Mouse (Mus musculus) c-Kit-positive CD71-positive TER-119-negative erythroid progenitor cells, embryonic 14.5 days (primary cell): Measurements from ENCODE around the gene Itga10.
"Not testable (repeated sequence)": the region's sequence is repeated elsewhere in the genome, so short reads cannot be mapped to it uniquely, and the experiment has no call there.

ENCODE experiments used
- DNase-seq: peaks from one replicate; pipeline ENCODE4 v3.0.0-alpha.2; 2013; ENCODE audit warnings: low read depth

Gene Itga10

GRCm38 (mm10) chr3:96645018-96645649, at the start of gene Itga10:
Gene Itga10 (plus strand): TSS chr3:96645584.
- peak; percentile 28 for DNase-seq

DNA sequence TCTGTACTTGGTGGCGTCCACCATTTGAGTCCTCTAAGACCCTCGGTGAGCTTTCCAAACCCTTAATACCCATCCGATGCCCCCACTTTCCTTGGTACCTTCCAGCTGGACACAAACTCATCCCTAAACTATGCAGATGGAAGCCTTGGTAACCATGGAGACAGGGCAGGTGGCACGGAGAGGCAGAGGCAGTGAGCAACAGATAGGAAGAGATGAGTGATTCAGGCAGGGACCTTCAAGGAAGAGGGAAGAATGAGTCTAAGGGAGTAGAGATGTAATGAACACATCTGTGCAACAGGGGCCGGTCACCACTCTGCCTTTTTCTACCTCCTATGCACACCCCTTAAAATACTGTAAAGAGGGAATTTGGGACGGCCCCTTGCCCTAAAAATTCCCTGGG, 49.7 kb upstream of the Itga10 start:
- no peak for DNase-seq

- DNase-seq = no peak
Measured at GRCm38 (mm10) chr3:96596228-96596707, 49.1 kb upstream of the Itga10 start, which contains the start of gene Ankrd34a. Gene Ankrd34a (plus strand): TSS chr3:96596636.

- DNase-seq = no peak
Measured at GRCm38 (mm10) chr3:96596855-96597254, 48.5 kb upstream of the Itga10 start.

GRCm38 (mm10) chr3:96597435-96597891, 47.9 kb upstream of the Itga10 start:
- no peak for DNase-seq

GRCm38 (mm10) chr3:96598156-96599068, 47.0 kb upstream of the Itga10 start:
- DNase-seq = no peak

DNA sequence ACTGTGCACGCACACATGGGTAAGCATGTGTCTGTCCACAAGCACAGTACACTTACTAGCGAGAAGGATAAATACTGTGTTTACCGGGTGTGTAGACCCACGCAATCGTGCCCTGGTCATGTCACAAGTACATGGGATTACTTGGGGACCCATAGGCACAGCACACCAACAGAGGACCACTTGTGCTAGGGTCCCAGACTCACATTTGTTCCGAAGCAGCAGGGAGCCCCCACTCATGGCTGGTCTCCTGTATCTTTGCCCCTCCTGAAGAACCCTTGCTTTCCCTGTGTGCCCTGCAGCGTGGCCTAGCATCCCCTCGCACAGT, 46.4 kb upstream of the Itga10 start:
- no peak for DNase-seq

- no peak for DNase-seq
Measured at GRCm38 (mm10) chr3:96599411-96599810, 46.0 kb upstream of the Itga10 start.

DNA sequence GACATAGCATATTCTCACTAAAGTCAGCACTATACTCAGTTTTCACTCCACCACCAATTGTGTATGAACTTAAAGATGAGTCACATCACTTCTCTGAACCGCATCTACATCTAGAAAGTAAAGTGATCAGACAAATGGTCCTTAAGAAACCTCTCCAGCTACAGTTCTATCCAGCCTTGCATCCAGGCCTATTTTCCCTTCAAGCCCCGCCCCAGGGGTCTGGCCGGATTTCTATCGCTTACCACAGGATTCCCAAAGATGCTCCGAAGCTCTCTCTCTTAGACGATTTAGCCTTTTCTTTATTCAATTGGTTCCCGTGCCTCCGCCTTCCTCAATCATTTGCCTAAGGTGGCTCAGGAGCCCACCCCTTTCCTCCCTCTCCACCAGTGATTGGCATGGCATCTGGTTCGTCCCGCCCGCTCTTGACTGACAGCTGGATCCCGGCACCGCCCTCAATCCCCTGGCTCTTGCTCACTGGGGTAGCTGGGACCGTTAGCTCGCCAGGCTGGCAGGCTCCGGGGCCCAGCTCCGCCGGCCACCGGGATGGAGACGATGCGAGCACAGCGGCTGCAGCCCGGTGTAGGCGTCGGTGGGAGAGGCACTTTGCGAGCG, 44.6 kb upstream of the Itga10 start, which contains the start of gene Lix1l:
Gene Lix1l, plus strand, starts transcription at position 511 of the 612 bp plus-strand sequence.
- DNase-seq = peak; percentile 85

GRCm38 (mm10) chr3:96601251-96601787, 44.1 kb upstream of the Itga10 start:
- DNase-seq = no peak

DNA sequence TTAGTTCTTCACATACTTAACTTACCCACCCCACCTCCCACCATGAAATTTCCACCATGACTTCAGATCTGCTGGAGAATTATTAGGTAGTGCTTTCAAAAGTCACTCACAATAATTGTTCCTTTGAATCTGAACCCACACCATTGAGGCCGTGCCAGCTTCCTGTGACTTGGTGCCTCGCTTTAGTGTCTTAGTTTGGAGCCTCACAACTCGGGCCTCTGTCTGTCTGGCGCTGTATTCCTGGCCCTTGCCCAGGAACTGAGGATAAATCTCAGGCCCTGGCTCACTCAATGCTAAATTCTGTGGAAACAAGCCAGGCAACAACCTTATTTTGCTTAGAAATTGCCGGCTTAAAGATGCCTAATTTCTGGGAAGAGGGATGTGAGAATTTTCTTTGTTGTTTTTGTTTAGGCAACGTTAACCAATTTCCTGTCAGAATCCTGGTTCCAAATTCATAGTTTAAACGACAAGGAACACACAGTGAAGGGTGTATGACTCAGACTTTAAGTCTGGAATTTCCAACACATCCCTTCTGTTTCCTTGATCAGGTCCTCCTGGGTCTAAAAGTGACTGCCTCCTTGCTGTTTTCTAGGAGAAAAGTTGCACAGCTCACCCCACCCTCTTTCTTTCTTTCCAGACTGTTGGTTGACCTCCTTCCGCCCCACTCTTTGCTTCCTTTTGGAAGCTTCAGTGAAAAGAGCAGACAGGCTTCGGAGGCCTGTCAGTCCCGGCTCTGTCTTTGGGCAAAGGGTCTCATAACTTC, 43.3 kb upstream of the Itga10 start:
- no peak for DNase-seq

DNA sequence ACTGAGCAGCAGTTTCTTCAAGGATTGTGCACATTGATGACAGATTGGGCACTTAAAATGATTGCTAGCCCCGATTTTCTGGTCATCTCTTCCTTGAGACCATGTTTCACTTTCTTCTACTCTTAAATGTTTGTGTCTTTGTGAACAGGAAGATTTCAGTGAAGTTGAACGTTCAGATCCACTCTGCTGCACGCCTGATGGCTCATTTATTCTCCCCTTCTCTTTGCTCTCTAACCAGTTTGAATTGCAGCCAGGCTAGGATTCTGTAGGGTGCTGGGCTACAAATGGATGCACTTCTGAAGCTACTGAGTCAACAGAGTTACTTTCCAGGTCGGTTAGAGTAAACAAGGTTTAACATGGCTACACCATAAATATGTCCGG, 42.7 kb upstream of the Itga10 start:
- no peak for DNase-seq

DNA sequence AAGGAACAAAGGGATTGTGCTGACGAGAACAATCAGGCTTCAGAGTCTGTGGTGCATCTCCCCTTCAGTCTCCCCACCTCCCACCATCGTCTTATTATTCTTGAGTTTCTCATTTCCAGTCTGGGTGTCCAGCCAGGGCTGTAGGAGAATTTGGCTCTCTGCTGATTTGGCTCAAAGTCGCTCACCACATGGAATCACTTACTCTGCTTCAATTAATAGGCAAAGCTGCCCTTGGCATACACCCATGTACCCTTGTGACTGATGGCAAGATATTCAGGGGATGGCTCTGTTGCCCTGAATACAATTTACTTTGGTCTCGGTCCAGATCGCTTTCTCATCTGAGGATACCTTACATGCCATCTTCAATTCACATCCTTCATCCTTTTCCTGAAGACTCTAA, 42.1 kb upstream of the Itga10 start:
- DNase-seq = no peak

DNA sequence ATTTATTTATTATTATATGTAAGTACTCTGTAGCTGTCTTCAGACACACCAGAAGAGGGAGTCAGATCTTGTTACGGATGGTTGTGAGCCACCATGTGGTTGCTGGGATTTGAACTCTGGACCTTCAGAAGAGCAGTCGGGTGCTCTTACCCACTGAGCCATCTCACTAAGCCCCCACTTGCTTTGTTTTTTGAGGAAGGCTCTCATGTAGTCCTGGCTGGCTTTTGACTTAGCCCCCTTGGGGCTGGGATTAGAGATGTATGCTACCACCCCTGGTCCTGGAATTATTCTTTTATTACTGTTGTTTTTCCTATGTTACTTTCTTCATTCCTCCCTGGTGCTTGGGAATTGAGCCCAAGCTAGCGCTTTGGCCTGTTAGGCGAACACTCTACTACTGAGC, 39.4 kb upstream of the Itga10 start:
- DNase-seq = not testable (repeated sequence)

DNA sequence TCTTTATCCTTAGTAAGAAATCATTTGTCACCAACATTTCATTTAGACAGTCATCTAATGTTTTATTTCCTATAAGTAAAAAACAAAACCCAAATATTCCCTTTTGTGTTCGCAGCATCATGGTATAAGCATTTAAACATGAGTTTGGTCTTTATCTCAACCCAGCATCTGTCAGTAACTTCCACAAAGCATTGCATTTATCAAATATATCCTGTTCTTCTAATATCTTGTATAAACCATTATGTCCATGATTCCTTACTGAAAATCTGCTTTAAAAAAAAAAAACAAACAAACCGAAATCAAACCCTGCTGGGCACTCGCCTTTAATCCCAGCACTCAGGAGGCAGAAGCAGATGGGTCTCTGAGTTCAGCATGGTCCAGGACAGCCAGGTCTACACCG, 38.8 kb upstream of the Itga10 start:
- no peak for DNase-seq

DNA sequence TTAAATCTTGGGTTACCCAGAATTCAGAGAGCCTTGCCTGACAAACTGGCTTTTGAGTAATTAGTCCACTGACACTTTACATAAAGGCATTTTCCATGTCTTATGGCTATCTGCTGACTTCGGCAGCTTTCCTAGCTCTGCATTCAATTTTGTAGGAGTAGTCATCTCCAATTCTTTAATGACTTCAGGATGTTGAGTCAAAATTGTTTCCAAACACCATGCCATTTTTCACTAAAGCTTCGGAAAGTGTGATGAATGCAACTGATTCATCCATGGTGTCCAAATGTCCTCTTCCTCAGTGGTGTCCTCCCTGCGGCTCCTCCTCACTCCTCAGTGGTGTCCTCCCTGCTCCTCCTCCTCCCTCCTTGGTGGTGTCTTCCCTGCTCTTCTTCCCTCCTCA, 27.4 kb upstream of the Itga10 start:
- DNase-seq = no peak

DNA sequence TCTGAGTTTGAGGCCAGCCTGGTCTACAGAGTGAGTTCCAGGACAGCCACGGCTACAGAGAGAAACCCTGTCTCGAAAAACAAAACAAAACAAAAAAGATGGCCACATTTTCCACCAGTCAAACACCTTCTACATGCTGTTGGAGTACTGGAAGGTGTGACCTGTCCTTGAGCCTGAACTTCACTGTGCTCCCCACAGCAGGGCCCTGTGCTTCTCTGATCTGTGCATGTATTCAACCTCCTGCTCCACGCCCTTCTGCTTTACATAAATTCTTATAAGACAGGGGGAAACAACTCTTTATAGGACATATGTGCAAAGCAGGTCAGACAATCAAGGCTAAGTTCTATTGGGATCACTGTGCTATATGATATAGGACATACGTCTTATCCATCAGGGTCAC, 22.2 kb upstream of the Itga10 start:
- DNase-seq = no peak

DNA sequence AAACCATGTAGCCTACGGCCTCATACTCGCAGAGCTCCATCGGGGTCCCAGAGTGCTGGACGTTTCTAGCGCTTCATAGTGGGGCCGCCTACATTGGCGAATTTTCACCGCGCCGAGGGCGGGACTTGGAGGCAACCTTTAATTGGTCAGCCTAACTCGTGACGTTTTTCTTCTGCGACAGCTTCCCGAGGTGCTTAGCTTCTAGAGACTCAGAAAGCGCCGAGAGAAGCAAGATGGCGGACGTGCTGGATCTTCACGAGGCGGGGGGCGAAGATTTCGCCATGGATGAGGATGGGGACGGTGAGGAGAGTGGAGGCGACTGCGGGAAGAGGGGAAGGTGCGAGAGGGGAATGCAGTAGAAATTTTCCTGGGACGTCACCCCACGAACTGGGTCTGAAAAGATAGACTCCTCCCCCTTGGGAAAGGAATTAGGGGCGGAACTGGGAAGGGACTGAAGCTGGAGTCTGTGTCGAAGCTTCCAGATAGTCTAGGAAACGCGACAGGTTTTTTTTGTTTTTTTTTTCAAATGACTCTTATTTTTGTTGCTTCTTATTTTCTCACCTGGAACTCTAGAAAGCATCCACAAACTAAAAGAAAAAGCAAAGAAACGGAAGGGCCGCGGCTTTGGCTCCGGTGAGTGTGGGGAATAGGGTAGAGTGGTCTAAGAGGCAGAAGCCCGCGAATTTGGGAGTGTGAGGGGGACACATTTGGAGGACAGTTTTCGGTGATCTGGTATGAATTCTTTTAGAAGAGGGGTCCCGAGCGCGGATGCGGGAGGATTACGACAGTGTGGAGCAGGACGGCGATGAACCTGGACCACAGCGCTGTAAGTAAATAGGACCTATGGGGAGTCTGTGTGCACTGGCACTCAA, 15.4 kb upstream of the Itga10 start, which contains the start of gene Rbm8a:
Gene Rbm8a, plus strand, starts transcription at position 205 of the 872 bp plus-strand sequence.
- DNase-seq = peak; percentile 99

DNA sequence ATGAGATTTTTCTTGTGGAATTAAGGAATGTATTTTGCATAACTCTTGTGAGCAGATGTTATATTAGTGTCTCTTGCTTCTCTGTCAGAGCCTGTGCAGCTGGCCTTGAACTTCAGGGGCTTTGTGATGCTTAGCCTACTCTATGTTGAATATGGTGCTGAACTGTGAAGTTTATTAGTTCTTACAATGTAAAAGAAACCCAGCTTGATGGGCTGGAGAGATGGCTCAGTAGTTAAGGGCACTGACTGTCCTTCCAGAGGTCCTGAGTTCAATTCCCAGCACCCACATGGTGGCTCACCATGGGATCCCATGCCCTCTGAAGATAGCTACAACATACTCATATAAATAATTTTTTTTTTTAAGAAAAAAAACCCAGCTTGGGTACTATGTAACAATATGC, 13.3 kb upstream of the Itga10 start:
- DNase-seq = no peak

GRCm38 (mm10) chr3:96634015-96634414, 11.4 kb upstream of the Itga10 start:
- peak; percentile 13 for DNase-seq
